Mouse (Mus musculus): ENCODE data around the gene Cntn4. TPM values are rescaled to one million over a fixed set of nuclear protein-coding genes. Genes with fewer than 3 reads are reported as not detected.

Cntn4 gene
- polyA plus RNA-seq, 1 experiment from 2014 or later = 4.4 TPM

- WGBS = 37% methylated on average over 5 of the region's 5 CpGs
- peak; percentile 82; the same call in 1 of the 2 replicates for ATAC-seq (ENCODE audit: low FRiP score, low TSS enrichment)
- H3K4me2 ChIP-seq (replicated peaks; ENCODE audit: low read depth, low read length) = no peak overlapping the region
- H3K9ac ChIP-seq (replicated peaks; ENCODE audit: low read length) = no peak overlapping the region
- no peak overlapping the region for H3K27ac ChIP-seq (ENCODE audit: low read length)
- no peak overlapping the region for H3K4me3 ChIP-seq (ENCODE audit: low read length)
- no peaks in the 10 kb centered on the region for H3K9me3 ChIP-seq (ENCODE audit: low read length)
- no peaks in the 10 kb centered on the region for H3K27me3 ChIP-seq (ENCODE audit: insufficient read depth, low read length)
- H3K36me3 ChIP-seq (ENCODE audit: insufficient read depth, low read length) = no peaks in the 10 kb centered on the region
- H3K4me1 ChIP-seq (ENCODE audit: insufficient read depth, low read length) = no peaks in the 10 kb centered on the region
Observed at GRCm38 (mm10) chr6:106645496-106646211, 968.2 kb downstream of the Cntn4 start.

DNA sequence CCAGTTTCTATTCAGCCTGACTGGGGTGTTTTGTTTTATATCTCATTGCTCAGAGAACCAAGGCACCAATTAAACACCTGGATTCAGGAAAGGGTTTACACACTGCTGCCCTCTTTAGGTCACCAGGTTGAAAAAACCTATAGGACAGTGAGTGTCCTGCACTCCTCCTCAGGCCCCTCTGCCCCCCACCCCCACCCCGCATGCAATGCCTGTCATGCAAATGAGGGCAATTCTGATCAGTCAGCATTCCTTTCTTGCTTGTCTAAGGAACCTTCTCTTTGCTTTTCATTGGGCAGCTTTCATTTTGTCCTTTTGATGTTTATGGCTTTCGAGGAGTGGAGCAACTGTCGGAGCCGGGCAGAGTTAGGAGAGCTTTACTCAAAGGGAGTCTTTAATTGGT is 969.5 kb downstream of the Cntn4 start:
- Histone ChIP-seq H3K27me3 (ENCODE audit: insufficient read depth, low read length) (no peaks in the 10 kb centered on the region), H3K9me3 (ENCODE audit: low read length) (no peaks in the 10 kb centered on the region), H3K36me3 (ENCODE audit: insufficient read depth, low read length) (no peaks in the 10 kb centered on the region), H3K4me1 (ENCODE audit: insufficient read depth, low read length) (no peaks in the 10 kb centered on the region), H3K4me3 (ENCODE audit: low read length) (no peak overlapping the region), H3K4me2 (replicated peaks; ENCODE audit: low read depth, low read length) (no peak overlapping the region), H3K9ac (replicated peaks; ENCODE audit: low read length) (no peak overlapping the region), H3K27ac (ENCODE audit: low read length) (no peak overlapping the region)
- 6% methylated on average over 4 of the region's 4 CpGs for WGBS
- ATAC-seq (ENCODE audit: low FRiP score, low TSS enrichment) = no peak

- Histone ChIP-seq H3K27ac (ENCODE audit: low read length) (no peak overlapping the region), H3K27me3 (ENCODE audit: insufficient read depth, low read length) (no peaks in the 10 kb centered on the region), H3K4me1 (ENCODE audit: insufficient read depth, low read length) (no peaks in the 10 kb centered on the region), H3K36me3 (ENCODE audit: insufficient read depth, low read length) (no peaks in the 10 kb centered on the region), H3K9ac (replicated peaks; ENCODE audit: low read length) (no peak overlapping the region), H3K9me3 (ENCODE audit: low read length) (no peaks in the 10 kb centered on the region), H3K4me3 (ENCODE audit: low read length) (no peak overlapping the region), H3K4me2 (replicated peaks; ENCODE audit: low read depth, low read length) (no peak overlapping the region)
- ATAC-seq (ENCODE audit: low FRiP score, low TSS enrichment) = 0 out of 2 replicates have a peak, but pooled peaks have one; percentile 59
- 34% methylated on average over 6 of the region's 6 CpGs for WGBS
Observed at GRCm38 (mm10) chr6:106663780-106664651, 986.6 kb downstream of the Cntn4 start.

DNA sequence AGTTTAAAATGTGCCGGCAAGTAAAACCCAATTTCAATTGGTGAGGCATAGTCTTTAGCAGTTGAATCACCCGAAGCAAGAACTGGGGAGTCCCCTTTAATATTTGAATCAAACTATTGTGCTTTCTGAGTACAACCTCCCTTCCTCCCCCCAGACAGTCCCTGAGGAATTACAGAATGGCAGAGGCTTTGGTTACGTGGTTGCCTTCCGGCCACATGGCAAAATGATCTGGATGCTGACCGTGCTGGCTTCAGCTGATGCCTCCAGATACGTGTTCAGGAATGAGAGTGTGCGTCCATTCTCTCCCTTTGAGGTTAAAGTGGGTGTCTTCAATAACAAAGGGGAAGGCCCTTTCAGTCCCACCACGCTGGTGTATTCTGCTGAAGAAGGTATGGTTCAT is 998.1 kb downstream of the Cntn4 start:
- H3K9me3 ChIP-seq (ENCODE audit: low read length) = no peaks in the 10 kb centered on the region
- no peak for ATAC-seq (ENCODE audit: low FRiP score, low TSS enrichment)
- H3K4me2 ChIP-seq (replicated peaks; ENCODE audit: low read depth, low read length) = no peak overlapping the region
- WGBS = 83% methylated on average over 8 of the region's 8 CpGs
- H3K36me3 ChIP-seq (ENCODE audit: insufficient read depth, low read length) = no peaks in the 10 kb centered on the region
- no peak overlapping the region for H3K4me3 ChIP-seq (ENCODE audit: low read length)
- no peaks in the 10 kb centered on the region for H3K27me3 ChIP-seq (ENCODE audit: insufficient read depth, low read length)
- no peaks in the 10 kb centered on the region for H3K4me1 ChIP-seq (ENCODE audit: insufficient read depth, low read length)
- no peak overlapping the region for H3K27ac ChIP-seq (ENCODE audit: low read length)
- H3K9ac ChIP-seq (replicated peaks; ENCODE audit: low read length) = no peak overlapping the region

- H3K9me3 ChIP-seq (ENCODE audit: low read length) = no peaks in the 10 kb centered on the region
- no peaks in the 10 kb centered on the region for H3K27me3 ChIP-seq (ENCODE audit: insufficient read depth, low read length)
- H3K27ac ChIP-seq (ENCODE audit: low read length) = no peak overlapping the region
- H3K4me3 ChIP-seq (ENCODE audit: low read length) = no peak overlapping the region
- ATAC-seq (ENCODE audit: low FRiP score, low TSS enrichment) = peak; percentile 61; the same call in 1 of the 2 replicates
- no peaks in the 10 kb centered on the region for H3K36me3 ChIP-seq (ENCODE audit: insufficient read depth, low read length)
- H3K4me1 ChIP-seq (ENCODE audit: insufficient read depth, low read length) = peaks cover 5% of the 10 kb centered on the region; the same call in 1 of the 2 replicates
- WGBS = 25% methylated on average over 3 of the region's 3 CpGs
- no peak overlapping the region for H3K9ac ChIP-seq (replicated peaks; ENCODE audit: low read length)
- H3K4me2 ChIP-seq (replicated peaks; ENCODE audit: low read depth, low read length) = no peak overlapping the region
Observed at GRCm38 (mm10) chr6:106701931-106702330, 1024.5 kb downstream of the Cntn4 start.

DNA sequence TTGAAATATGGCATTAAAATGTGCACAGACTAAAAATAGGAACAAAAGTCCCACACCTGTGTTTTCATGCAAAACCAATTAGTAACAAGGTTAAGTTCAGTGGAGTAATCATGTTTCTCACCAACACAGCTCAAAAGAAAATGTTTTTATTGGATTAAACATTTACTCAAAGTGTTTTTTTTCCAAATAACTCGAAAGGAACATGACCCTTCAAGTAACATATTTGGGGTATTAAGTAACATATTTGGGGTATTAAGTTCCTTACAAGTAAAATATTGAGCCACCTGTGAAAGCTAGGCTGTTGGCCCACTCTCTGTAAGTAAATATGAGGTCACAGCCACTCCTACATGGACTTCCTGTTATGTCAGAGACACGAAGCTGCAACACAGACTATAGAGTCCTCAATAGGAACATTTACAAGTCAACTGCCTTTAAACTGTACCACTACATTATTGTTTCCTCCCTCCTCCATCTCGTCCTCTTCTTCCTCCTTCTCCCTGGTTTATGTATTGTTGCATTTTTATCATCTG is 1028.1 kb downstream of the Cntn4 start:
- 20% methylated on average over 3 of the region's 3 CpGs for WGBS
- H3K27me3 ChIP-seq (ENCODE audit: insufficient read depth, low read length) = no peaks in the 10 kb centered on the region
- H3K9ac ChIP-seq (replicated peaks; ENCODE audit: low read length) = no peak overlapping the region
- no peaks in the 10 kb centered on the region for H3K9me3 ChIP-seq (ENCODE audit: low read length)
- no peak overlapping the region for H3K4me2 ChIP-seq (replicated peaks; ENCODE audit: low read depth, low read length)
- H3K27ac ChIP-seq (ENCODE audit: low read length) = no peak overlapping the region
- H3K36me3 ChIP-seq (ENCODE audit: insufficient read depth, low read length) = no peaks in the 10 kb centered on the region
- ATAC-seq (ENCODE audit: low FRiP score, low TSS enrichment) = peak; percentile 76
- no peak overlapping the region for H3K4me3 ChIP-seq (ENCODE audit: low read length)
- H3K4me1 ChIP-seq (ENCODE audit: insufficient read depth, low read length) = peaks cover 5% of the 10 kb centered on the region; the same call in 1 of the 2 replicates

DNA sequence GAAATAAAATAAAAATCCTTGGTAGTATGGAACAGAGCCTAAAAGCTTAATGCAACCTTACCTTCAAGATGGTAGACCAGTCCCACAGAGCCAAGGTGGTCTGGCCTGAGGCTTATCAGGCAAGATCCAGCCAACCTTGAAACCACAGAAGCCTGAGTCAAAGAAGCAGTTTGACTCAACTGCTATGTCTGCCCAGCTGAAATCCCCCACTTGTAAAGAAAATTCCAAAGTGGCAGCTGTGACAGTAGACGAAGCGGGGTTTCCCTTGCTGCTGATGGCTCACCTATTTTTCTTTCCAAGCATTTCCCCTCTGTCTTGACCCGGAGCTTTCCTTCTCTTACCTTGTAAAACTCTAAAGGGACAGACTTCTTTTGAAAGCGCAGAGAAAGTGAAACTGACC is 1048.2 kb downstream of the Cntn4 start:
- 68% methylated on average over 4 of the region's 4 CpGs for WGBS
- H3K27me3 ChIP-seq (ENCODE audit: insufficient read depth, low read length) = no peaks in the 10 kb centered on the region
- no peak overlapping the region for H3K27ac ChIP-seq (ENCODE audit: low read length)

DNA sequence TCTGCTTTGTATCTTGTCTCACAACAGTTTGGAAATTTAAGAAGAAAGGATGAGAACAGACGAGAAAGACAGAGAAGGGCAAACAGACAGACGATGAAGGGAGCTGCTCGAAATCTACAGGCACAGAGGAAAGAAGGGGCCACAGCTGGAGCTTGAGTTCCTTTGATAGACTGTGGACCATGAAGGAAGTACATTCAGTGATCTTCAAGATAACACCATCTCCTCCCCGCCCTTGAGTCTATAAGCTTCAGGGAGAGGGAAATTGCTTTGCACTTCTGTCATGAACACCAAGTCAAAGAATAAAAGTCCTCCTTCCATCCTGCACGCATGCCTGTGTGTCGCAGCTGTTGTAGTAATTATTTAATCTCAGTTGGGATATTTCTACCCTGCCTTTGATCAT is 1048.6 kb downstream of the Cntn4 start:
- Histone ChIP-seq H3K9me3 (ENCODE audit: low read length) (no peaks in the 10 kb centered on the region), H3K9ac (replicated peaks; ENCODE audit: low read length) (no peak overlapping the region), H3K4me3 (ENCODE audit: low read length) (no peak overlapping the region), H3K27me3 (ENCODE audit: insufficient read depth, low read length) (no peaks in the 10 kb centered on the region), H3K36me3 (ENCODE audit: insufficient read depth, low read length) (no peaks in the 10 kb centered on the region), H3K4me2 (replicated peaks; ENCODE audit: low read depth, low read length) (no peak overlapping the region), H3K4me1 (ENCODE audit: insufficient read depth, low read length) (no peaks in the 10 kb centered on the region), H3K27ac (ENCODE audit: low read length) (no peak overlapping the region)
- no peak for ATAC-seq (ENCODE audit: low FRiP score, low TSS enrichment)
- 71% methylated on average over 6 of the region's 6 CpGs for WGBS

More for the DNA sequence above, 1048.2 kb downstream of the Cntn4 start:
- Histone ChIP-seq H3K36me3 (ENCODE audit: insufficient read depth, low read length) (no peaks in the 10 kb centered on the region), H3K9me3 (ENCODE audit: low read length) (no peaks in the 10 kb centered on the region), H3K9ac (replicated peaks; ENCODE audit: low read length) (no peak overlapping the region), H3K4me2 (replicated peaks; ENCODE audit: low read depth, low read length) (no peak overlapping the region), H3K4me3 (ENCODE audit: low read length) (no peak overlapping the region), H3K4me1 (ENCODE audit: insufficient read depth, low read length) (no peaks in the 10 kb centered on the region)
- no peak for ATAC-seq (ENCODE audit: low FRiP score, low TSS enrichment)

- no peak for ATAC-seq (ENCODE audit: low FRiP score, low TSS enrichment)
- Histone ChIP-seq H3K4me3 (ENCODE audit: low read length) (no peak overlapping the region), H3K27ac (ENCODE audit: low read length) (no peak overlapping the region), H3K36me3 (ENCODE audit: insufficient read depth, low read length) (no peaks in the 10 kb centered on the region), H3K27me3 (ENCODE audit: insufficient read depth, low read length) (no peaks in the 10 kb centered on the region), H3K4me2 (replicated peaks; ENCODE audit: low read depth, low read length) (no peak overlapping the region), H3K4me1 (ENCODE audit: insufficient read depth, low read length) (no peaks in the 10 kb centered on the region), H3K9ac (replicated peaks; ENCODE audit: low read length) (no peak overlapping the region), H3K9me3 (ENCODE audit: low read length) (no peaks in the 10 kb centered on the region)
- WGBS = 63% methylated on average over 1 of the region's 1 CpGs
Observed at GRCm38 (mm10) chr6:106727703-106728102, 1050.2 kb downstream of the Cntn4 start.
